Mouse (Mus musculus) embryonic facial prominence, embryonic 13.5 days (tissue): ENCODE data around the gene Hoxa9. TPM values are rescaled to one million over a fixed set of nuclear protein-coding genes. Genes with fewer than 3 reads are reported as not detected.
A peak's percentile ranks its signal among the peaks of the same experiment; 100 is the strongest.

Experiments used
- ATAC-seq: fragments of 200-750 bp; cut with Nextera tagmentation; 2 replicates; pipeline ENCODE4 v1.8.0; 2017; ENCODE audit warnings: low read depth; ENCODE audit not compliant: insufficient number of reproducible peaks, insufficient read depth, low FRiP score, low TSS enrichment
- H3K27ac ChIP-seq: fragments of 300-500 bp; sonication (generic); 2 replicates; pipeline ENCODE4 v1.5.1; 2015; ENCODE audit warnings: moderate library complexity, mild to moderate bottlenecking, inconsistent platforms
- H3K27me3 ChIP-seq: fragments of 300-500 bp; sonication (generic); 2 replicates; pipeline ENCODE4 v1.6.1; 2015; ENCODE audit warnings: mild to moderate bottlenecking, inconsistent platforms
- H3K36me3 ChIP-seq: fragments of 300-500 bp; sonication (generic); 2 replicates; pipeline ENCODE4 v1.6.1; 2015; ENCODE audit warnings: mild to moderate bottlenecking, inconsistent platforms
- H3K4me1 ChIP-seq: fragments of 300-500 bp; sonication (generic); 2 replicates; pipeline ENCODE4 v1.6.1; 2015; ENCODE audit warnings: inconsistent platforms
- H3K4me2 ChIP-seq: fragments of 300-500 bp; sonication (generic); 2 replicates; pipeline ENCODE4 v1.6.1; 2015; ENCODE audit warnings: moderate library complexity, mild to moderate bottlenecking, inconsistent platforms
- H3K4me3 ChIP-seq: fragments of 300-500 bp; sonication (generic); 2 replicates; pipeline ENCODE4 v1.5.1; 2015; ENCODE audit warnings: mild to moderate bottlenecking, inconsistent platforms
- H3K9ac ChIP-seq: fragments of 300-500 bp; sonication (generic); 2 replicates; pipeline ENCODE4 v1.6.1; 2015; ENCODE audit warnings: mild to moderate bottlenecking, inconsistent platforms
- H3K9me3 ChIP-seq: fragments of 300-500 bp; sonication (generic); 2 replicates; pipeline ENCODE4 v1.6.1; 2016; ENCODE audit warnings: inconsistent platforms
- WGBS: fragments of 180-500 bp; shearing (Covaris S2); methylation state at CpG from one replicate; pipeline ENCODE4 v1.1.7; 2015; ENCODE audit warnings: mixed read lengths; 5-methylcytosine and 5-hydroxymethylcytosine counted together
- polyA plus RNA-seq: library from polyadenylated mRNA; unstranded; fragments of >200 nt; fragmentation: Nextera tagmentation; extraction: Ambion mirVana; gene quantifications from 2 replicates; pipeline ENCODE4 v1.2.1, GENCODE M21; 2015

The Hoxa9 gene
- polyA plus RNA-seq, 1 experiment from 2014 or later: not detected

DNA sequence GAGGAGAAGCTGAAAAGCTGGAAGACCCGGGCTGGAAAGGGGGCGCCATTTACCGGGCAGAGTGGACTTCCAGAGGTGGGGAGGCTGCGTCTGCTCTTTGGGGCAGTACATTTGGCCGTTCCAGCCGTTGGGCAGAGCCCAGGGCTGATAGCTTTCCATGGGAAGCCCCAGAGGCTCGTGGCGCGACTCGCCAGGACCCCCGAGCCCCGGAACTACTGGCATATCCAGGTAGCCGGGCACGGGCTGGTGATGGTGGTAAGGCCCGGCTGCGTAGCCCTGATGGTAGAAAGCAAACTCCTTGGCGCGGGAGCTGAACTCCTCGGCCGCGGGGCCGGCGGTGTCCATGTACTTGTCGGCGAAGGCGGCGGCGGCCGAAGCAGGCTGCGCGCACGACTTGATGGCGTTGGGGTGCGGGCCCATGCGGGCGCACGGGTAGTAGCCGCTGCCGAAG lies 28.9 kb upstream of the Hoxa9 start:
- ATAC-seq: no peak
- H3K9me3 ChIP-seq: no peaks in the 10 kb centered on the region
- WGBS: 1% methylated on average over 39 of the region's 39 CpGs
- H3K4me1 ChIP-seq: peaks cover 10% of the 10 kb centered on the region
- H3K9ac ChIP-seq: no peak overlapping the region
- peak overlapping the region; percentile 42 for H3K4me3 ChIP-seq
- H3K27ac ChIP-seq: no peak overlapping the region
- H3K4me2 ChIP-seq: peak overlapping the region; percentile 62
- H3K36me3 ChIP-seq: no peaks in the 10 kb centered on the region
- peaks cover 96% of the 10 kb centered on the region for H3K27me3 ChIP-seq

DNA sequence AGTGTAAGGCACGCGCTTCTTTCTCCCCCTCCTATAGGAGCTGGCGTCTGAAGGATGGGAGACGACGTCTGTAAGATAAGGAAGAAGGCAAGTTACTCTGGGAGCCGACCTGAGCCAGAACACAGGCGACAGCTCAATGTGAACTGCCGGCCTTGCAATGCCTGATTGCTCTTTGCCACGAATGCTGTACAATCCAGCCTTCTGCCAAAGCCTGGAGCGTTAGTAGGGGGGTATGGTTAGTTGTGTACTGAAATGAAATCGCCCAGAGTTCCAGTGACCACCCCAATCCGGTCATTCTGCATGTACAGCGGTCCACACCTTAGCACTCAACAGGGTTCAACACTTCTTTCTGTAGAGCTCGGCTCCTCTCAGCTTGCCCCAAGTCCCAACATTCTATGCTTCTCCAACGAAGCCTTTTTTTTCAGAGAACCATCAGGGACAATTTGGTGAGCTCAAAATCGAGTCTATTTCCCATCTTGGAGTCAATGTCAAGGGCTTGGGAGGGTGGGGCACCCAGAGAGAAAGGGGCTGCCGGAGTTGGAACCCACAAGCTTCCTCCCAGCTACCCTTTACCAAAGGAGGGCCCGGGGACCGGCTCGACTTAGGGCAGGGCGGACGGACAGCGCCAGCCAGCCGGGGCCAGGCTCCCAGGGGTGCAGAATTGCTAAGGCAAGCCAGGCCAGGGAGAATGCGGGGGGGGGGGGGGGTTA lies 28.3 kb upstream of the Hoxa9 start:
- ATAC-seq: no peak
- no peak overlapping the region for H3K4me3 ChIP-seq
- peaks cover 93% of the 10 kb centered on the region for H3K27me3 ChIP-seq
- WGBS: 1% methylated on average over 25 of the region's 25 CpGs
- no peaks in the 10 kb centered on the region for H3K36me3 ChIP-seq
- no peak overlapping the region for H3K4me2 ChIP-seq
- no peaks in the 10 kb centered on the region for H3K9me3 ChIP-seq
- no peak overlapping the region for H3K27ac ChIP-seq
- no peak overlapping the region for H3K9ac ChIP-seq
- H3K4me1 ChIP-seq: peaks cover 10% of the 10 kb centered on the region

DNA sequence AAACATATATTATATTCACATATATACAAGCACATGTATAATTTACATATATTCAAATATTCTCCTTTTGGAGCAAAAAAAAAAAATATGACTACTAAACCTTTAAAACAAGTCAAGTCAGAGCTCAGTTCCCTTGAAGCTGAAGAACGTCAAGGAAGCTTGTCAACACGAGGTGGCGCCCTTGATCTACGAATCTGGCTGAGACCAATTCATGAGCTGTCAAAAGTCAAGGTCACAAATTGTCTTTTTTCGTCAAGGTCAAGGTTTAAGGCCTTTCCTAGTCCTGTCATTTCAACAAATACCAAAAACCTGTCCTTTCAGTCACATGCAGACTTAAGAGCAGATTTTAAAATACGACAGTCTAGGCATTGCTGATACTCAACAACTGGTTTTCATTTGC lies 26.1 kb upstream of the Hoxa9 start:
- H3K27ac ChIP-seq: no peak overlapping the region
- H3K9me3 ChIP-seq: no peaks in the 10 kb centered on the region
- H3K4me1 ChIP-seq: peaks cover 10% of the 10 kb centered on the region
- no peak overlapping the region for H3K4me2 ChIP-seq
- no peaks in the 10 kb centered on the region for H3K36me3 ChIP-seq
- peaks cover 93% of the 10 kb centered on the region for H3K27me3 ChIP-seq
- under 1% methylated on average over 6 of the region's 6 CpGs for WGBS
- no peak overlapping the region for H3K4me3 ChIP-seq
- no peak overlapping the region for H3K9ac ChIP-seq
- no peak for ATAC-seq

DNA sequence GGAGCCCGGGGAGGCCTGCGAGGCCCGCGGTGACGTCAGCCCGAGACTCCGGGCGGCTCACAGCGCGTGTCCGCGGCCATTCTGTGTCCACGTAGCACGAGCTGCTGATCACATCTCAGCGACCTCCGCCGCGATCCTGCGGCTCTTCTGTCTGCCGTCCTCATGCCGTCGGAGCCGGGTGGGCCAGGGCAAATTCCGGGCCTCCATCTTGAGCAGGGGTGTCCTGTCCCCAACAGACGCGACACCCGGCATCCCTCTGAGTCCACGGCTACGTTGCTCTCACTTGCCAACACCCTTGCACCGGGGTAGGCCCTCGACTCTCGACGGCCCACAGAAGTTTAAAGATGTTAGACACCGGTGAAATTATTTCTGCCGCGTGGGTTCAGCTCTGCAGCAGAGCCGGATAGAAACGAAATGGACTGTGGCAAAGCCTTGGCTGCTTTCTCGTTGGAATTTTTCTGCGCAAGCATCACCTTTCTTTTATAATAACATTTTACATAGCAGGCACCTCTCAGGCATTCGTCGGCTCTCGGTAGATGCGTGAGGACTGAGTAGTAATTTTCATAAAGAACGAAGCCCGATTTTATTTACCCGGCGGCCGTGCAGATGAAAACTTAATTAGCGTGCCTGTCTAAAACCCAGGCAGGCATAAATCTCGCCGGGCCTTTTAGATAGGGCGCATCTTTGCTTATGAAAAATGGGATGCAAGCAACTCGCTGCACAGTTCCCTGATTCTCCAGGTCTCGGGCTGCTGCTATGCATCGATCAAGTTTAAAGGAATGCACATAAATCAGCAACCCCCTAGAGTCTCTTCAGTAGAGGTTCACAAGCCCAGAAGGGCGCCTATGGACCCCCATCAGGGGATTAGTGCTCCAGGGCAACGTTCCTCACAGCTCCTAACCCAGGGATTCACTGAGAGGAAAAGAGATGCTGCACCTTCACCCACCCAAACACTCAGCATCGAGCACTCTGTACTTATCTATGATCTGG lies 22.9 kb upstream of the Hoxa9 start:
- H3K27ac ChIP-seq: no peak overlapping the region
- no peaks in the 10 kb centered on the region for H3K9me3 ChIP-seq
- H3K9ac ChIP-seq: no peak overlapping the region
- under 1% methylated on average over 59 of the region's 59 CpGs for WGBS
- H3K4me1 ChIP-seq: no peaks in the 10 kb centered on the region
- peak overlapping the region; percentile 9; the same call in 1 of the 2 replicates for H3K4me2 ChIP-seq
- peak overlapping the region; percentile 3; the same call in 1 of the 2 replicates for H3K4me3 ChIP-seq
- peaks cover 93% of the 10 kb centered on the region for H3K27me3 ChIP-seq
- no peak for ATAC-seq
- H3K36me3 ChIP-seq: no peaks in the 10 kb centered on the region

GRCm38 (mm10) chr6:52252775-52253376 lies 22.0 kb upstream of the Hoxa9 start:
- 0 out of 2 replicates have a peak, but pooled peaks cover 4% of the 10 kb centered on the region for H3K4me1 ChIP-seq
- no peak overlapping the region for H3K4me3 ChIP-seq
- H3K9ac ChIP-seq: no peak overlapping the region
- no peak overlapping the region for H3K27ac ChIP-seq
- no peaks in the 10 kb centered on the region for H3K9me3 ChIP-seq
- H3K36me3 ChIP-seq: no peaks in the 10 kb centered on the region
- peaks cover 93% of the 10 kb centered on the region for H3K27me3 ChIP-seq
- ATAC-seq: no peak
- under 1% methylated on average over 35 of the region's 35 CpGs for WGBS
- H3K4me2 ChIP-seq: no peak overlapping the region

DNA sequence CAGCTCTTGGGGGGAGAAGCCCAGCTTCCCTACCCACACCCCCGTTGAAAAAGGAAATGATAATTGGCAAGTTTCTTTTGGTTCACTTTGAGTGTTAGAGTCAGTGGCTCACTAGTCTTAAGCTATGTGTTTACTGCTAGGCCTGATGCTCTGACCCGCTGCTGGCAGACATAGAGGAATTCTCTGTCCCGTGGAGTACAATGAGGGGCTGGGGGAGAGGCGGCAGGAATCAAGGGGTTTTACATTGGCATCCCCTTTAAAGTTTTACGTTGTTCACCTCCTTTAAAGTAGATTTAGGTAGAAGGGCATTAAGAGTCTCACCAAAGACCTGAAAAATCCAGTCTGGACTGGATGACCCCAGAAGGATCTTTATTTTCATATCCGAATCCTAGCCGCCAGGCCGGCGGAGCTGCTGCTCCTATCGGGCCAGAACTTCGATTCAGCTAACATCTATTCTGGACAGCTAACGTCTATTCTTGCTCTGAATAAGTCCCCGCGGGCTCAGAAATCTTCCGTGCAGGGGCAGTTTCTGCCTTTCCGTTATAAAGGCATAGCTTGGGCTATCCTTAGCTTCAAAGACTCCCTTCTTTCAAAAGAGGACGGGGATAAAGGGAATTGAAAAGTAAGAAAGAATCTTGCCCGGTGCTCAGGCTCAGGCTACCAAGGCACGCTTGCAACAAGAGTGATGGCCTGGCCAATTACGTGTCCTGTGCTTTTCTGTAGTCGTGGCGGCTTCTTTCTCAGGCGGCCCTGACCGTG lies 21.3 kb upstream of the Hoxa9 start:
- H3K27ac ChIP-seq: no peak overlapping the region
- no peak overlapping the region for H3K9ac ChIP-seq
- 0 out of 2 replicates have a peak, but pooled peaks cover 4% of the 10 kb centered on the region for H3K4me1 ChIP-seq
- no peak for ATAC-seq
- H3K27me3 ChIP-seq: peaks cover 94% of the 10 kb centered on the region
- H3K4me2 ChIP-seq: no peak overlapping the region
- H3K36me3 ChIP-seq: no peaks in the 10 kb centered on the region
- H3K4me3 ChIP-seq: no peak overlapping the region
- no peaks in the 10 kb centered on the region for H3K9me3 ChIP-seq
- WGBS: 2% methylated on average over 24 of the region's 24 CpGs

DNA sequence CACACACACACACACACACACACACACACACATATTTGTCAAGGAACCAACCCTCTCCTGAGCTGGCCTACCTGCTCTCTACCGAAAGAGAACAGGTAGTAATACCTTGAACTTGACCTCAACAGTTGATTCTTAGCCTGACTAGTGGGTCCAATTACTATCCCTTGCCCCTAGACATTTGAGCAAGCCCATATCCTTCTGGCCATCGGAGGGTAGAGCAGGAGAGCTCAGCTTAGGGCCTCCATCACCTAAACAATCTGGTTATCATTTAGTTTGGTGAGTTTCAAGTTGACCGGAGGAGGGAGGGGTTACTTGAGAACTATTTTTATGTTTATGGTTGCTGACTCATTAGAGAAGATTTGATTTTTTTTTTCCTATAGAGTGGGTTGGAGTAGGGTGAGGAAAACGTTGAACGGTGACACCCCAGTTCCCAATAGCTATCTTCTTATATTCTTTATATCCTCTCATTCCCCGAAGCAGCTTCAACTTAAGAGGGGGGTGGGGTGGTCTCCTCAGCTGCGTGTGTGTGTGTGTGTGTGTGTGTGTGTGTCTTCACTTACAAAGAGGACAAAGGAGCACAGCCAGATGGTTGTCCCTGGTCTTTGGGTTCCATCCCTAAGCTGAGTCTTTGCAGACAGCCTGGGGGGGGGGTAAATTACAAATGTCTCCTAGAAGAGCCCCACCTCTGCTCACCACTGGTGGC lies 20.4 kb upstream of the Hoxa9 start:
- Histone ChIP-seq H3K4me1 (peaks cover 5% of the 10 kb centered on the region; the same call in 1 of the 2 replicates), H3K4me3 (no peak overlapping the region), H3K9me3 (no peaks in the 10 kb centered on the region), H3K36me3 (no peaks in the 10 kb centered on the region), H3K4me2 (no peak overlapping the region), H3K27me3 (peaks cover 95% of the 10 kb centered on the region), H3K27ac (no peak overlapping the region), H3K9ac (no peak overlapping the region)
- ATAC-seq: no peak
- WGBS: 7% methylated on average over 7 of the region's 7 CpGs

- H3K4me1 ChIP-seq: peaks cover 9% of the 10 kb centered on the region; the same call in 1 of the 2 replicates
- no peak overlapping the region for H3K4me3 ChIP-seq
- no peak for ATAC-seq
- H3K36me3 ChIP-seq: no peaks in the 10 kb centered on the region
- H3K27me3 ChIP-seq: peaks cover 96% of the 10 kb centered on the region
- no peaks in the 10 kb centered on the region for H3K9me3 ChIP-seq
- no peak overlapping the region for H3K4me2 ChIP-seq
- 2% methylated on average over 4 of the region's 4 CpGs for WGBS
- no peak overlapping the region for H3K27ac ChIP-seq
- H3K9ac ChIP-seq: no peak overlapping the region
Observed at GRCm38 (mm10) chr6:52249826-52250225, 18.9 kb upstream of the Hoxa9 start.

DNA sequence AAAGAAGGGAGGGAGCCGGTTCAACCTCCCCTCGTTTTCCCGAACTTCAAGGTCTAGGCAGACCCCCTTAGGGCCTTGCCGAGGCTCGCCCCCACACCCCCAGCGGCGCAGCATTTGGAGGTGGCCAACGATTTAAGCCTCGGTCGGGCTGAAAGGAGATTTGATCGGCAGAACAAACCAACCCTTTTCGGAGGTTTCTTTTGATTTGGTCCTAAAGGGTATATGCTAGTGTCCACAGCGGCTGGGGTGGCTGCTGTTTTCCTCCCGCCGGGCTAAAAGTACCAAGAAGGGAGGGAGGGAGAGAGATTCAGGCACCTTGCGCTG lies 18.5 kb upstream of the Hoxa9 start:
- no peak overlapping the region for H3K4me2 ChIP-seq
- no peak overlapping the region for H3K27ac ChIP-seq
- ATAC-seq: no peak
- no peaks in the 10 kb centered on the region for H3K9me3 ChIP-seq
- WGBS: under 1% methylated on average over 16 of the region's 16 CpGs
- H3K4me3 ChIP-seq: no peak overlapping the region
- H3K9ac ChIP-seq: no peak overlapping the region
- peaks cover 99% of the 10 kb centered on the region for H3K27me3 ChIP-seq
- no peaks in the 10 kb centered on the region for H3K36me3 ChIP-seq
- H3K4me1 ChIP-seq: peaks cover 9% of the 10 kb centered on the region; the same call in 1 of the 2 replicates

DNA sequence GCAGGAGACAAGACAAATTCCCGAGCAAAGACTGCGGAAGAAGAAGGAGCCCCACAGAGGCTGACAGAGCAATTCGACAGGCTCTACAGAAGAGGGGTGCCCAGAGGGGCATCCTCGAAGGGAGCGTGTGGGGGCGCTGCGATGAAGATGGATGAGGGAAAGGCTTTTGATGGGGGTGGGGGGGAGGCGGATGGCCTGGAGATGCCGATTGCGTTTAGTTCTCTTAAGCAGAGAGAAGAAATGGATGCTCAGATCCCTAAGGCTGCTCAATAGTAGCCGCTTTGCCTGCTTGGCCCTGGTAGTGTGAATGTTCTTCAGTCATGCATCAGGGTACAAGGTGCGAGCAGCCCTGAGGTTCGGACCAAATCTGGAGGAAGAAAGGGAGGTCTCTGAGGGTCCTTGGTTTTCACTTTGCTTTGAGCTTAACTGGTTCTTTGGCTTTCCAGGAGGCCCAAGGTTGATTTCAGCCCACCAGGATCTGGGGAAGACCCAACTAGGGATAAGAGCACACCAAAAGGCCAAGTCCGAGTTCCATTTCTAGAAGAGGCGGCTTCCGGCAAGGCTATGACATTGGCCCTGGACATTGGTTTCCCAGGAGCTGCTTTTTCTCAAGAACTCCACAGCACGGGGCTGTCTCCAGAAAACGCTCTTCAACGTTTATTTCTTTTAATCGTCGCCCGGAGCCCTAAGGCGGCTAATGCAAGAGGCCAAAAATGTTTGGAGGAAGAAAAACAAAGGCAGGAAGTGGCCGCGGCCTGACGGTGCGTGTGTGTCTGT lies 17.9 kb upstream of the Hoxa9 start:
- Histone ChIP-seq H3K36me3 (no peaks in the 10 kb centered on the region), H3K4me1 (peaks cover 9% of the 10 kb centered on the region; the same call in 1 of the 2 replicates), H3K4me2 (no peak overlapping the region), H3K4me3 (0 out of 2 replicates have a peak overlapping the region, but pooled peaks have one; percentile 1), H3K27me3 (peaks cover 99% of the 10 kb centered on the region), H3K27ac (no peak overlapping the region), H3K9me3 (no peaks in the 10 kb centered on the region), H3K9ac (no peak overlapping the region)
- ATAC-seq: no peak
- under 1% methylated on average over 27 of the region's 27 CpGs for WGBS
